Mouse (Mus musculus): ENCODE measurements around the gene 2310034G01Rik. TPM values are rescaled to one million over a fixed set of nuclear protein-coding genes. Genes with fewer than 3 reads are reported as not detected.
A peak's percentile ranks its signal among the peaks of the same experiment; 100 is the strongest.

2310034G01Rik gene
- total RNA-seq, 2 experiments from 2014 or later, result 0.27 to 0.43 TPM

DNA sequence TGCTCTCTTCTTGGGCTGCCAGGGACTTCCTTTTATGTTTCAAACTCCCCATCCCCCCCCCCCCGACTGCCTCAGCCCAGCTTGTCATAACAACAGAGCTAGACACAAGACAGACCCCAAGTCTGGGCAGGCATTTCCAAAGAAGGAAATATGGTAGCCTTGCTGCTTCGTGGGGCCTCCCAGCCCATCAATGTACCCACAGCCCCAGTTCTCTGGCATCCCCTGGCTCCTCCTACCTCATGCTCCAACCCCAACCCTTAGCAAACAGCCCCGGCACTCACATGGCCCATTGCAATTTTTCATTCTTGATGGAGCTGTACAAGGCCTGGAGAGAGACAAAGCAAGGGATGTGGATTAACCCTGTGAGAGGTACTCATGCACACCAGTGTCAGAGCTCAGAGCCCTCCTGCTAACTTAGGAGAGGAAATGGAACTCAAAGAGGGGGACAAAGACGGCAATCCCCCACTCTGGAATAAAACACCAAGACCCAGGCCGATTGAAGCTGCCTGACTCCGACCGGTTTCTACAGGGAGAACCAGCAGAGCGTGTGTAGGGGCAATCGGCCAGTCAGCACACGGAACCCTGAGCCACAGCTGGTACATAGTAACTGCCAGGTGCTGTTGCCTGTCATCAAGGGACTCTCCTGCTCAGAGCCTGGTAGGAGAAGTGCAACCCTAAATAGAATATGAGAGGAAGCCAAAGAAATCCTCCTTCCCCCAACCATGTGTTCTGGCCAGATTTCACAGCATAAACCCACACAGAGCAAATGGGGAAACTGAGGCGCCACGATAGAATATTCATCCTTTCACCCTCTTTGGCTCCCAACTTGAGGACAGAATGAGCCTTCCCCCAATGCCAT is 34.1 kb downstream of the 2310034G01Rik start:
- no peak for DNase-seq (ENCODE audit: low spot score)

DNA sequence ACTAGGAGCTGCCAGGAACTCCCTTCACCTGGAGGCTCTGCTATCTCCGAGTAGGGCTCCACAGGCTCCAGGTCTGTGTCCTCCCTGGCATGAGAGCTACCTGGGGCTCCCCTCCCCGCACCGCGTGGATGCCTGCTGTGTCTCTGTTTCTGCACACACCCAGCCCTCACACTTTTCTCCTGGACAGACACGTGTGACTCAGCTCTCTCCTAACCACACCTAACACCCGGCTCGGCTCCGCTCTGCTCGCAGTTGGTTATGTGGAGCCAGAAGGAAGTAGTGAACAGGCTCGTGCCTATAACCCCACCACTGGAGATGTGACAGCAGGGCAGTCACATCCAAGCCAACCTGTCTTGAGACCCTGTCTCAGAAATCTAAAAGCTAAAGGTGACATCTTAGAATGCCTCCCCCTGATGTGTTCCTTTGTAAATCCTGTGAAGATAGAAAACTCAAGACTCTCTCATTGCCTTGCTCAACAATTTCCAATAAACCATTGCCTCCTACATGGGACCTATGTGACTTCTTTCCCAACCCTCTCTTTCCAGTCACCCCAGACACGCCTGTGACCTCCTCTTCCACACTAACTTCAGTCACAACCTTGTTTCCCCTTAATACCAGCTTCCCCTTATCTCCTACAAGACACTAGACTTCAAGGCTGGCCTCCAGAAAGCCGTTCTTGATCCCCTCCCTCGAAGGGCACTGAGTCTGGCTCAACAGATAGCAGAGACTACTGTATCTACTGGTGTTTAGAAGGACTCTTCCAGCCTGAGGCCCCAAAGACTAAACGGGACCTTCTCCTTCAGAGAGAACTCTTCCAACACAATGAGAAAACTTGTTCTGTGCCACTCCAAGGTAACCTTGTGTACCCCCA is 35.0 kb downstream of the 2310034G01Rik start:
- DNase-seq (ENCODE audit: low spot score), result no peak

DNA sequence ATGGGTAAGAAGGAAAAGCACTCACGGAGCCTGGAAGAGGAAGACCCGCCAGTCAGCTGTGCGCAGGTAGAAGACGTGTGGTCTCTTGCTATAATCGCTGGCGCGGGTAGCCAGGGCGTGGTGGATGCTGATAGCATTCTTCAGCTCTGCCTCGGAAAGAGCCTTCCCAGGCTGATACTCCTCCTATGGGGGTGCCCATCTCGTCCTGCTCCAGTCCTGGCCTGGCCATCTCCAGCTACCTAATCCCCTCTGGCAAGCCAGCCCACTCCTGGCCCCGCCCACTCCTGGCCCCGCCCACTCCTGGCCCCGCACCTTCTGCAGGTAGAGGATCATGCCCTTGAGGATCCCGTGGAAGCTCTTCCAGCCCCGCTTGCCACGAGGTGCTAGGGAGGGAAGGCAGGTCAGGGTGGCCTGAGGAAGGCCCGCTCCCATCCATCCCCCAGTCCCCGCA is 35.9 kb downstream of the 2310034G01Rik start:
- no peak for DNase-seq (ENCODE audit: low spot score)

DNA sequence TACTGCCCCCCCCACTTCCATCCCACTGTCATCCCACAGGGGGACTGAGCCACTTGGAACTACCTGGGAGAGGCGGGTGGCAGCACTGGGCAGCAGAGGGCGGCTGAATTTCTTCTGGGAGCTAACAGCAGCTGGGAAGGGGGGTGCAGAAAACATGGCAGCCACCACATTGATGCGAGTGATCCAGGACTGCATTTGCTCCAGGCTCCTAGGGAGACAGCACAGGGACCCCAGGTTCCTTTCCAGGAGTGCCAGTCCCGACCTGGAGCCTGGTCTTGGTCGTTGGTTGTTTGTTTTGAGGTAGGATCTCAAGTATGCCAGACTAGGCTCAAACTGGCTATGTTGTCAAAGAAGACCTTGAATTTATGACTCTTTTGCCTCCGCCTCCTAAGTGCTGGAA is 36.5 kb downstream of the 2310034G01Rik start:
- DNase-seq (ENCODE audit: low spot score), result no peak

DNA sequence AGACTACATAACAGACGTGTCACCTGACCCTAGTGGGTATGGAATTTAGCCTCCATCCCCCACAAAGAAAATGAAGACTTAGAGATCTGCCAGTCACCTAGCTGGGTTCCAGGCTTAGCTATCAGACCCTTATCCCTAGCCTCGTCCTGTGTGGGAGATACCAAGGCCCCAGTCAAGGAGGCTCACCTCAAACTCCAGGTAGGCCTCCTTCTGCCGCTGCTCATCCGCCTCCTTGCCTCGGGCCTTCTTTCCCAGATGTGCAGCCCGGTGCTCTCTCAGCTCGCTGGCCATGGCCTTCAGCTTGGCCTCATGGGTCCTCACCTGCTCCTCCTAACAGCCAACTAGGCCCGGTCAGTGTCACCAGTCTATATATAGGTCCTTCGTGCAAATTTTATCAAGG is 37.0 kb downstream of the 2310034G01Rik start:
- DNase-seq (ENCODE audit: low spot score), result no peak

DNA sequence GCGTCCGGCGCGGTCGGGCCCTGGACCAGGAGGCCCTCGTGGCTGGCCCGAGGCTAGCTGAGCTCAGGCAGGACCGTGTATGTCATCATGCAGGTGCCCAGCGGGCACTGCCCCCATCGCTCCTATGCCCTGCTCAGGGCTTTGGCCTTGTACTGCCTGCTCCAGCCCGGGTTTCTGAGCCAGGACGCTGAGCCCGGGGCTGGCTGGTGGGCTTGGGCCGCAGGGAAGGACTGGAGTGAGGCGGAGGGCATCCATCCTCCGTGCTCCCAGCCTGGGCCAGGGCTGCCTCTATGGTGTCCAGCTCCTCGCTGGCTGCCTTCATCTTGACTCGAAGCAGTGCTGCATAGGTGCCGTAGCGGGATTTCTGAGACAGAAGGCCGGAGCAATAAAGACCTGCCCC is 37.5 kb downstream of the 2310034G01Rik start:
- DNase-seq (ENCODE audit: low spot score), result no peak

DNA sequence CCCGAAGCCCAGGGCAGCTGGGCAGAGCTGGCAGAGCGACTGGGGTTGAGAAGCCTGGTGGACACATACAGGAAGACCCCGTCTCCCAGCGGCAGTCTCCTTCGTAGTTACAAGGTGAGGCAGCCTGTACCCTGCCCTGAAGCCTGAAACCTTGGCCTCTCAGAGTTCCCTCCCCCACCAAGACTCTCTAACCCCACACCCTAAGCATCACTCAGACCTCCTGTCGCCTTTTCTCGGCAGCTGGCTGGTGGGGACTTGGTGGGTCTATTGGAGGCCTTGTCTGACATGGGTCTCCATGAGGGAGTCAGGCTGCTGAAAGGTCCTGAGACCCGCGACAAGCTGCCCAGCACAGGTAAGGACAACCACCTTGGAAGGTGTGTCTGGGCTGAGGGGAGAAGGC is 38.8 kb downstream of the 2310034G01Rik start:
- no peak for DNase-seq (ENCODE audit: low spot score)

DNA sequence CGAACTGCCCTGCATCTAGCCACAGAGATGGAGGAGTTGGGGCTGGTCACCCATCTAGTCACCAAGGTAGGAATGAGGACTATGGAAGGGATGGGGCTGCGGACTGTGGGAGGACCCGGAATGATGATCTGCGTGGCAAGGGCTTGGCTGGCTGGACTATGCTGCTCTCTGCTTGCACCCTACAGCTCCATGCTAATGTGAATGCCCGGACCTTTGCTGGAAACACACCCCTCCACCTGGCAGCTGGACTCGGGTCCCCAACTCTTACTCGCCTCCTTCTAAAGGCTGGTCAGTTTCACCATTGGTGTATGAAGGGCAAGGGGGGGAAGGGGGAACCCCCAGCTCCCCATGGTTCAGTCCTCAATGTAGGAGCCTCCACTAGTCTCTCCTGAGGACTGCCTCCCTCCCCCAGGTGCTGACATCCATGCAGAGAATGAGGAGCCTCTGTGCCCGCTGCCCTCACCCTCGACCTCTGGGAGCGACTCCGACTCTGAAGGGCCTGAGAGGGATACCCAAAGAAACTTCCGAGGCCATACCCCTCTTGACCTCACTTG is 39.7 kb downstream of the 2310034G01Rik start:
- DNase-seq (ENCODE audit: low spot score), result no peak

DNA sequence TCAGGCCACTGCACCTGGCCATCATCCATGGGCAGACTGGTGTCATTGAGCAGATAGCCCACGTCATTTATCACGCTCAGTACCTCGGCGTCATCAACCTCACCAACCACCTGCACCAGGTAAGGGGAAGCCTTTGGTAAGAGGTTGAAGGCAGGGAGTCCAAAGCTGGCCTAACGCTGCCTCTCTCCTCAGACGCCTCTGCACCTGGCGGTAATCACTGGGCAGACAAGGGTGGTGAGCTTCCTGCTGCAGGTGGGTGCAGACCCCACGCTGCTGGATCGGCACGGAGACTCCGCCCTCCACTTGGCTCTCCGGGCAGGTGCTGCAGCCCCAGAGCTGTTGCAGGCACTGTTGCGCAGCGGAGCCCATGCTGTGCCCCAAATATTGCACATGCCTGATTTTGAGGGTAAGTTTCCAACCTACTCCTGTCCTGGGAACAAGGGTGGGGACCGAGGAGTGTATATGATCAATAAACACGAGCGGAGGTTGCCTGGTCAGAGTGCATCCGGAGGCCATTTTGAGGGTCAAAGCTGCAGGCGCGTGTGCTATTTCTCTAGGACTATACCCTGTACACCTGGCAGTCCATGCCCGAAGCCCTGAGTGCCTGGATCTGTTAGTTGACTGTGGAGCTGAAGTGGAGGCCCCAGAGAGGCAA is 40.3 kb downstream of the 2310034G01Rik start:
- DNase-seq (ENCODE audit: low spot score), result no peak

DNA sequence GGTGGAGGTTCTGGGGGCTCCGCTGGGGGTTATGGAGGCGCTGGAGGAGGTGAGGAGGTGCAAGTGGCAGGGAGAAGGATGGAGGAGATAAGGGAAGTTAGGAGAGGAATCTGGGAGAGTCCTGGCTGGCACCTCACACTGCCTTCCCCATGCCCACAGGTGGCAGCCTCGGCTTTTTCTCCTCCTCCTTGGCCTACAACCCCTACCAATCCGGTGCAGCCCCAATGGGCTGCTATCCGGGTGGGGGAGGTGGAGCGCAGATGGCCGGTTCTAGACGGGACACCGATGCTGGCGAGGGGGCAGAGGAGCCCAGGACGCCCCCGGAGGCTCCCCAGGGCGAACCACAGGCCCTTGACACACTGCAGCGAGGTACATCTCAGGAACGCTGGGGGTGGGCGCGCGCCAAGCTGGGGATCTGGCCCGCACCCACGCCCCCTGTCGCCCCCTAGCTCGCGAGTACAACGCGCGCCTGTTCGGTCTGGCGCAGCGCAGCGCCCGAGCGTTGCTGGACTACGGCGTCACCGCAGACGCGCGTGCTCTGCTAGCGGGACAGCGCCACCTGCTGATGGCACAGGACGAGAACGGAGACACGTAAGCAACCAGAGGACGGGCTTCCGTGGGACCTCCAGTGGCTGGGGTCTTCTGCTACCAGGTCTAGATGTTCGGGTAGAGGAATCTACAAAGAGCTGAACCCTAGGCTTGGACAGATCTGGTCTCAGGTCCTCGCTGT is 41.2 kb downstream of the 2310034G01Rik start:
- DNase-seq (ENCODE audit: low spot score), result peak; percentile 83

DNA sequence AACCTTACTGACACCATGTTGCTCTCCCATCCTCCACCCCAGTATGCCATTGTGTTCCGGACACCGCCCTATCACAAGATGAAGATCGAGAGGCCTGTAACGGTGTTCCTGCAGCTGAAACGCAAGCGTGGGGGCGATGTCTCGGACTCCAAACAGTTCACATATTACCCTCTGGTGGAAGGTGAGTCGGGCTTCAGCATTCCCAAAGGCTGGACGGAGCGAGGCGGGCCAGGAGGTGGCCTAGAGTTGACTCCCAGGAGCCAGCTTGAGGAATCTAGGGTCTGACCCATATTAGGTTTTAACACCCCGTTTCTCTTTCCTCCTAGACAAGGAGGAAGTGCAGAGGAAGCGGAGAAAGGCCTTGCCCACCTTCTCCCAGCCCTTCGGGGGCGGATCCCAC is 41.8 kb downstream of the 2310034G01Rik start:
- DNase-seq (ENCODE audit: low spot score), result no peak

DNA sequence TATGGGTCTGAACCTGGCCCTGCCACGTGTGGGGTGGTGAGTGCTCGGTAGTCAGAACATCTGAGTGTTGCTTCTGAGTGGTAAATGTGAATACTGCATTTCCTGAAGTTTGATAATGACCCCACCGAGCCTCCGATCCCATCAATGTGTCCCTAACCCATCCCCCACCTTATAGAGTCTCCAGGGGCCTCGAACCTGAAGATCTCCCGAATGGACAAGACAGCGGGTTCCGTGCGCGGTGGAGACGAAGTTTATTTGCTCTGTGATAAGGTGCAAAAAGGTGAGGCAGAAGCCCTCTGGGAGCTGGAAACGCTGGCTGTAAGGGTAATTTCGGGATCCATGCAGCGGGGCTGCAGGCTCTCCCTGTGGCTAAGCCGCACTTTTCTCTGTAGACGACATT is 42.3 kb downstream of the 2310034G01Rik start:
- no peak for DNase-seq (ENCODE audit: low spot score)

DNA sequence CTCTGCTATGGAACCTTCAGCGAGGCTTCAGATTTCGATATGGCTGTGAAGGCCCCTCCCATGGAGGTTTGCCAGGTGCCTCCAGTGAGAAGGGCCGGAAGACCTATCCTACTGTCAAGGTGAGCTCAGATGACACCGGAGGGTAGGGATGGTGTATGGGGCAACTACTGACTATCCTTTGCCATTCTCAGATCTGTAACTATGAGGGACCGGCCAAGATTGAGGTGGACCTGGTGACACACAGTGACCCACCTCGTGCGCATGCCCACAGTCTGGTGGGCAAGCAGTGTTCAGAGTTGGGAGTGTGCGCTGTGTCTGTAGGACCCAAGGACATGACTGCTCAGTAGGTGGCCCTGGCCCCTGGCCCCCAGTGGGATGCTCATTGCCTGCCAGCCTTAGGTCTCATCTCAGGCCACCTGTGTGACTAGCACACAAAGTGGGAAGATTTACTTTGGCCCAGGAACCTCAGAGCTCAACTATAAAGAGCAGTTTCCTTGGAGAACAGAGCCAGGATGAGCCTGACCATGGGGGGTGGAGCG is 43.3 kb downstream of the 2310034G01Rik start:
- no peak for DNase-seq (ENCODE audit: low spot score)

DNA sequence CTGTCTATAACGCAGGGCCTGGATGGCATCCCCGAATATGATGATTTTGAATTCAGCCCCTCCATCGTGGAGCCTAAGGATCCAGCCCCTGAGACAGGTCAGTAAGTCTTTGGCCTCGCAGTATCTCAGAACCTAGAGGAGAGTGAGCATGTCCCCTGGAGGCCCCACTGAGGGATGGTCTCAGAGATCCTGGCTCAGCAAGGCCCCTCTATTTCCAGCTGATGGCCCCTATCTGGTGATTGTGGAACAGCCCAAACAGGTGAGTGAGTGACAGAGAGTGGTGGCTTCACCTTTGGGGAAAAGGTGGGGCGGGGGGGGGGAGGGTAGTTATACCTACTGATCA is 43.9 kb downstream of the 2310034G01Rik start:
- DNase-seq (ENCODE audit: low spot score), result no peak

DNA sequence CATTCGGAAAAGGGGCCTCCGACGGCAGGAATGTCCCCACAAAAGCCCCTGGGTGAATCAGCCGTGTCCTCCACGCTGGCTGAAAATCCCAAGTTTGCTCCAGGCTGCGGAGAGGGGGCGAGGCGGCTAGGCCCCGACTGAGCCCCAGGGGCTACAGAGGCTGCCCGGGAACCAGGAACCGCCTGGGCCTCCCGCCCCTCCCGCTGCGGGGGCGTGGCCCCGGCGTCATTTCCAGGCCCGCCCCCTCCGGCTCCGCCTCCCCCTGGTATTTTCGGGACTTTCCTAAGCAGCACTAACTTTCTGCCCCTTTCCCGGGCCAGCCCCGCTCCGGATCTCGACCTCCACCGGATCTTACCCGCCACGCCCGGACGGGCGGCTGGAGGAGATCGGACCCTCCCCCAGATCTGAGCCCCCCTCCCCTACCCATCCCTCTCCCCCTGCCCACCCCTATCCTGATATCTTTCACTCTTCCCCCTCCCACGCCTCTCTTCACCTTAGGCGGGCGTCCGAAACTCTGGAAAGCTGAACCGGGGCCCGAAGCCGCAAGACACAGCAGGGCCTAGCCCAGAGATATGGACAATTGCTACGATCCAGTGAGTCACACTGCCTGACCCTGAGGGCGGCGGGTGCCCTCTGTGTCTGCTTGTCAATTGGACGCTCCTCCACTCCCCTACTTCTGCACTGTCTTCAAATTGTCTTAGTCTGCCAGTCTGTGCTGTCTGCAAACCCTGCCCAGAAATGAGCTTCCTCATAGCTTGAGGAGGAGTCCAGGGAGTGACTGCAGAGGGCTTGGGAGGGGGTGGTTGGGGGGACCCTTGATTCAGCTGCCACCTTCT is 44.5 kb downstream of the 2310034G01Rik start:
- peak; percentile 87 for DNase-seq (ENCODE audit: low spot score)

DNA sequence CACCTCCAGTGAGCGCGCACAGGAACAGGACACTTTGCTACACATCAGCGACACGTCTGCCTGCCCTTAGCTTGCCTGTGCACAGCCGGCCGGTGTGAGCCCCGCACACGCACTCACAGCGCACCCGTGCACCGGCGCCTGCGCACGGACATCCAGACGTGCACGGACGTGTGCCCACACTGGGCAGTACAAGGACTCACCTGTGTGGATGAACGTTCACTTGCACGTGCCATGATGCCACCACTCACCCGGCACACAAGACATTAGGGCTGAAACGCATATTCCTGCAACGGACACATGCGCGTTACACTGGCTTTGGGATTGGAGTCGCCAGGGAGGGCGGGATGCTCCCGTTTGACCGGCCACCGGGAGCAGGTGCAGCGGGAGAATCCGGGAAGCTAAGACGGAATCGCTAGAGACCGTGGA is 45.2 kb downstream of the 2310034G01Rik start:
- no peak for DNase-seq (ENCODE audit: low spot score)

DNA sequence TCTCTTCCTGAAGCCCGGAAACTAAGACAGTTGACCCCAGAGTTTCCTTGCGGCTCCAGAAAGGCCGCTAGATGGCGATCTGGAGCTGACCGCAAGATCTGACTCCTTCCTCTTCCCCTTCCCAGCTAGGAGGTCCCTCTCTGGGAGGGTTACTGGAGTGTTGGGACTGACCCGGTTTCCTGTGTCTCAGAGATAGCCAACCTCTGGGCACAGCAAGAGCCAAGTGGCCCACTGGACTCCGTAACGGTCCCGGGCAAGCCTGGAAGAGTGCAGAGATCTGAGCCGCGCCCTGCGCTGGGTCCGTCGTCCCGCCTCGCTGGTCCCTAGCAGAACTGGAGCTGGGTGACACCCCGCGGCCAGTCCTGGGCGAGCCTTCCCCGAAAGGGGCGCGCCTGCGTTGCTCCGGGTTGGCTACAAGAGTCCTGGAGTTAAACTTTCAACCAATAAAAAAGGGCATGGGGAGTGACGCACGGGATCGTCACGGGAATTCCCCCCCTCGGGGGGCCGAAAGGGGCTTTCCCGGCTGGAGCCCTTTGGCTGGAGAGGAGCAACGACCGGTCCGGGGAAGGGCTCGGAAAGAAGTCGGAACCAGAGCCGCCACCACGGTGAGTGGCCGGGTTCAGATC is 45.8 kb downstream of the 2310034G01Rik start, which contains the start of gene Nfkb2:
Nfkb2 (plus strand) TSS at position 105 of the 626 bp plus-strand sequence.
- DNase-seq (ENCODE audit: low spot score), result peak; percentile 96

DNA sequence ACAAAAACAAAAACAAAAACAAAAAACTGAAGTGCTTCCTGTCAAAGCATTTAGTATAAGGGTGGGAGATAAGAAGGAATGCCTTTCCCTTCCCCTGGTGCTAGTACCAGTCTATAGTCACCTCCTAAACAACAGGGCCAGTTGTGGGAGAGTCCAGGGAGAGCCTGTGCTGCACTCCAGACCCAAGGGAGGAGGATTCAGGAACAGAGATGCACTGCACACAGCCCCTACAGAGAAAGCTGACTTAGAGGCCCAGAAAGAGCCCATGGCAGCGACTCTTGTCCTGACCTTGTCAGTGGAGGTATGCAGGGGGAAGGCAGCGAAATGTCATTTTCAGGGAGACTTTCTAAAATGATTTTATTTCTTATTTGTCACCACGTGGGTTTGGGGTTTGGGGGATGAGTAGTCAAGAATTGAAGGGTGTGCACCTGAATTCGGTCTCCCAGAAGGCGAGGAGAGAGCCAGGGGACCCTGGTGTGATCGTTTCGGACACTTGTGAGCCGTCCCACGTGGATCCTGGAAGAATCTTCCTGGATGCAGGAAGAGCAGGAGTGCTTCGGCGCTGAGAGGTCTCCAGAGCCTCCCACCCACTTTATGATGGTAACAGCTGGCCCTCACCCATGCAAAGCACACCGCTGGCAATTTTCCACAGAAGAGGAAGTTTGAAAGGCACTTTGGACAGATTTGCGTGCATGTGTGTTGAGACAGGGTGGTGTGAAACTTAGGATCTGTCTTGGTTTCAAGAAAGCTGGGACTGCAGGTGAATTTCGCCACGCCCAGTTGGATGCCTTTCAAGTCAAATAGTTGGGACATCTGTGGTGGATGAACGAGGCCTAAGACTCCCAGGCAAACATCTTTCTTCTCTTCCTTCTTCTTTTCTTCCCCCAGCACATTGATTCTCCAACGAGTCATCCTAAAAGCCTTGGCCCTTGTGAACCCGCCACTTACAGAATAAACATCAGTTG is 46.6 kb downstream of the 2310034G01Rik start:
- no peak for DNase-seq (ENCODE audit: low spot score)
